In the genomic region with DNA sequence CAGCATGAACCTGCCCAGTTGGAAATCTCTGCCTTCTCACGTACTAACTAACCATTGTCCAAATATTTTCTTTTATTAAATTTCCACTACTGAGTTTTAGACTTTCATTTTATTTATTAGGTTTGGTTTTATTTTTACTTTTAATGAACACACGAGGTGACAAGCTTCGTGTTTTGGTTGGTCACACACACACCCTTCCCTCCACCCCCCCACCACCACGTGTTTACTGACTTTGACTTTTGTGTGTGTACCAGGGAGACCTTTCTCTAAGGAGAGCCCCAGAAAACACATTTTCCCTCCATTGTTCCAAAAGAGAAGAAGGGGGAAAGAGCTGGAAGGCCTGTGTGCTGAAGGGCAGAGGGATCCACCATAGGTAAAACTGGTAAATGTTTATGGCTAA, we compare ENCODE assay signal across 32 mouse cellular contexts.
"Had no signal": no experiment of that assay in that cellular context is flagged by ENCODE, and none has a peak within 500 bp of the region (broad histone marks: within the 10 kb centered on the region; RNA-seq: fewer than 3 reads in every experiment).

No protein-coding gene starts in this region.

- ATAC-seq: hindbrain, embryonic 16.5 days; hindbrain, postnatal 0 days; intestine, embryonic 16.5 days; intestine, postnatal 0 days had no signal

- H3K36me3 ChIP-seq: heart, embryonic 12.5 days; heart, embryonic 13.5 days; heart, embryonic 15.5 days; hindbrain, embryonic 10.5 days; hindbrain, embryonic 12.5 days; hindbrain, embryonic 13.5 days; hindbrain, embryonic 15.5 days; intestine, embryonic 15.5 days; kidney, embryonic 15.5 days had no signal

- DNase-seq: heart, postnatal 10 days; heart, postnatal 14 days; heart, postnatal 36 days; heart, postnatal 4 days; kidney, adult 11 months; kidney, adult 18-20 months; kidney, adult 2 months; kidney, adult 8-10 months; kidney, adult 9 months; kidney, postnatal 10 days; kidney, postnatal 14 days; kidney, postnatal 25 days; kidney, postnatal 36 days; kidney, postnatal 4 days; layer of hippocampus, adult 9-11 months had no signal

- H3K27me3 ChIP-seq: heart, embryonic 12.5 days; heart, embryonic 13.5 days; heart, embryonic 15.5 days; hindbrain, embryonic 12.5 days; hindbrain, embryonic 13.5 days; hindbrain, embryonic 15.5 days; intestine, embryonic 15.5 days; kidney, embryonic 15.5 days had no signal

- H3K4me1 ChIP-seq: heart, embryonic 13.5 days; heart, embryonic 15.5 days; hindbrain, embryonic 10.5 days; hindbrain, embryonic 13.5 days; hindbrain, embryonic 15.5 days; intestine, embryonic 15.5 days; kidney, embryonic 15.5 days had no signal

- H3K9me3 ChIP-seq: heart, embryonic 12.5 days; heart, embryonic 13.5 days; heart, embryonic 15.5 days; hindbrain, embryonic 10.5 days; hindbrain, embryonic 12.5 days; hindbrain, embryonic 13.5 days; hindbrain, embryonic 15.5 days; intestine, embryonic 15.5 days; kidney, embryonic 15.5 days had no signal

- H3K9ac ChIP-seq: heart, embryonic 12.5 days; heart, embryonic 13.5 days; heart, embryonic 15.5 days; hindbrain, embryonic 12.5 days; hindbrain, embryonic 13.5 days; hindbrain, embryonic 14.5 days; hindbrain, embryonic 15.5 days; intestine, embryonic 15.5 days; kidney, embryonic 15.5 days had no signal

- H3K4me3 ChIP-seq: heart, embryonic 12.5 days; heart, embryonic 13.5 days; heart, embryonic 15.5 days; hindbrain, embryonic 10.5 days; hindbrain, embryonic 12.5 days; hindbrain, embryonic 13.5 days; hindbrain, embryonic 15.5 days; intestine, embryonic 15.5 days; kidney, embryonic 15.5 days; layer of hippocampus, adult 2 months had no signal

- H3K27ac ChIP-seq: heart, embryonic 13.5 days; heart, embryonic 15.5 days; hindbrain, embryonic 10.5 days; hindbrain, embryonic 12.5 days; hindbrain, embryonic 13.5 days; hindbrain, embryonic 14.5 days; hindbrain, embryonic 15.5 days; hindbrain, postnatal 0 days; intestine, embryonic 15.5 days; kidney, embryonic 15.5 days; kidney, postnatal 0 days; layer of hippocampus, adult 2 months had no signal

- H3K4me2 ChIP-seq: heart, embryonic 11.5 days; heart, embryonic 12.5 days; heart, embryonic 13.5 days; heart, embryonic 15.5 days; hindbrain, embryonic 12.5 days; hindbrain, embryonic 13.5 days; hindbrain, embryonic 14.5 days; hindbrain, embryonic 15.5 days; intestine, embryonic 15.5 days; kidney, embryonic 15.5 days had no signal
